In the genomic region with DNA sequence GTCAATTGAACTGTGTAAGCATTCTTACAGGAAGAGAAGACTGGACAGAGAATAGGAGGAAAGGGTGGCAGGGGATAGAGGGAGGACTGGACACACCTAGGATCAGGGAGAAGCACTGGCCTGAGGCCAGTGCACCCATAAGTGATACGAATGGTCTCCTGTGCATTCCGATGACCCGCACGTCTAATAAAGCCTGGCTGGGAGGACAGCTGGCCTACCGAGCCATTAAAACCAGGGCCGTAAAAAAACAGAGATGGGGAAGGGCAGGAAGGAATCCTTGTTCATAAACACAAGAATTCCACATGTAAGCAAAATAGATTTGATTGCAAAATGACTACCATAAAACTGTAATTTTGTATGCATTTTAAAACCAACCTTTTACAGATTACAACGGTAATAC, we compare ENCODE assay signal across 29 mouse cellular contexts.
"Had no signal": no experiment of that assay in that cellular context is flagged by ENCODE, and none has a peak within 500 bp of the region (broad histone marks: within the 10 kb centered on the region; RNA-seq: fewer than 3 reads in every experiment).

No protein-coding gene starts in this region.

- H3K36me3 ChIP-seq: limb, embryonic 12.5 days; limb, embryonic 13.5 days; limb, embryonic 15.5 days; liver, embryonic 12.5 days; liver, embryonic 13.5 days; liver, embryonic 15.5 days; lung, embryonic 15.5 days; midbrain, embryonic 10.5 days; midbrain, embryonic 12.5 days; midbrain, embryonic 13.5 days; midbrain, embryonic 15.5 days; neural tube, embryonic 12.5 days had no signal

- H3K4me2 ChIP-seq: limb, embryonic 12.5 days; limb, embryonic 13.5 days; limb, embryonic 15.5 days; liver, embryonic 11.5 days; liver, embryonic 12.5 days; liver, embryonic 13.5 days; liver, embryonic 15.5 days; lung, embryonic 14.5 days; lung, embryonic 15.5 days; midbrain, embryonic 11.5 days; midbrain, embryonic 12.5 days; midbrain, embryonic 13.5 days; midbrain, embryonic 15.5 days; neural tube, embryonic 12.5 days had no signal

- DNase-seq: left cerebral cortex, postnatal 4 days; liver; liver, embryonic 13.5 days; liver, postnatal 0 days; lung, adult 18-20 months; lung, adult 2 months; lung, embryonic 14.5 days; lung, postnatal 10 days; lung, postnatal 14 days; lung, postnatal 36 days; lung, postnatal 4 days; midbrain, embryonic 14.5 days had no signal

- H3K27ac ChIP-seq: limb, embryonic 12.5 days; limb, embryonic 13.5 days; limb, embryonic 15.5 days; liver, embryonic 12.5 days; liver, embryonic 13.5 days; liver, embryonic 14.5 days; liver, embryonic 15.5 days; lung, embryonic 15.5 days; macrophage; midbrain, embryonic 10.5 days; midbrain, embryonic 12.5 days; midbrain, embryonic 13.5 days; midbrain, embryonic 15.5 days; neural tube, embryonic 12.5 days had no signal

- H3K4me1 ChIP-seq: limb, embryonic 12.5 days; limb, embryonic 13.5 days; limb, embryonic 15.5 days; liver, embryonic 12.5 days; liver, embryonic 13.5 days; liver, embryonic 15.5 days; lung, embryonic 15.5 days; megakaryocyte, embryonic 14.5 days; midbrain, embryonic 10.5 days; midbrain, embryonic 12.5 days; midbrain, embryonic 13.5 days; midbrain, embryonic 15.5 days; neural tube, embryonic 12.5 days had no signal

- H3K9me3 ChIP-seq: limb, embryonic 12.5 days; limb, embryonic 13.5 days; limb, embryonic 15.5 days; liver, embryonic 12.5 days; liver, embryonic 13.5 days; liver, embryonic 15.5 days; lung, embryonic 15.5 days; megakaryocyte, embryonic 14.5 days; midbrain, embryonic 10.5 days; midbrain, embryonic 12.5 days; midbrain, embryonic 13.5 days; midbrain, embryonic 15.5 days; neural tube, embryonic 12.5 days had no signal

- H3K27me3 ChIP-seq: limb, embryonic 12.5 days; limb, embryonic 13.5 days; limb, embryonic 15.5 days; liver, embryonic 12.5 days; liver, embryonic 13.5 days; liver, embryonic 15.5 days; lung, embryonic 15.5 days; megakaryocyte, embryonic 14.5 days; midbrain, embryonic 12.5 days; midbrain, embryonic 13.5 days; midbrain, embryonic 15.5 days; neural tube, embryonic 12.5 days had no signal

- H3K4me3 ChIP-seq: left cerebral cortex, adult 2 months; limb, embryonic 12.5 days; limb, embryonic 13.5 days; limb, embryonic 15.5 days; liver, embryonic 12.5 days; liver, embryonic 13.5 days; liver, embryonic 15.5 days; lung, embryonic 15.5 days; megakaryocyte, embryonic 14.5 days; midbrain, embryonic 10.5 days; midbrain, embryonic 12.5 days; midbrain, embryonic 13.5 days; midbrain, embryonic 15.5 days; neural tube, embryonic 12.5 days had no signal
